ENCODE assay signal across 10 mouse cellular contexts in genomic region chrX:73063512-73064414, GRCm38 (mm10). TPM values are rescaled to one million over a fixed set of nuclear protein-coding genes. Genes with fewer than 3 reads are reported as not detected.
A peak's percentile ranks its signal among the peaks of the same experiment; 100 is the strongest.
DNase-seq lines count a peak whose midpoint lies in the region; ATAC-seq and TF ChIP-seq lines count a peak whose summit lies in the region.
"Had no signal": no experiment of that assay in that cellular context is flagged by ENCODE, and none has a peak within 500 bp of the region (broad histone marks: within the 10 kb centered on the region; RNA-seq: fewer than 3 reads in every experiment).

No protein-coding gene starts in this region.

- no peak for TF ChIP-seq POLR2A in testis, adult 2 months (IDR thresholded peaks at IDR 0.05; ENCODE audit: control insufficient read depth, low read depth, low read length)

- peak; percentile 93 for ATAC-seq in midbrain, embryonic 16.5 days
- no peak for ATAC-seq in megakaryocyte-erythroid progenitor cell, adult 5-6 weeks (replicated peaks; ENCODE audit: low FRiP score, low TSS enrichment, poor library complexity, severe bottlenecking)

- no peak for TF ChIP-seq CTCF in testis, adult 2 months (IDR thresholded peaks at IDR 0.05; ENCODE audit: control insufficient read depth, insufficient read depth, insufficient replicate concordance, low read depth, low read length)

- peak; percentile 22 for DNase-seq in cerebellum, adult 11 months
- no peak for DNase-seq in cerebellum, adult 8-10 months
- no peak for DNase-seq in testis, postnatal 14 days (ENCODE audit: low spot score)
- peak; percentile 42 for DNase-seq in layer of hippocampus, adult 9-11 months
- no peak for DNase-seq in spleen, postnatal 4 days (ENCODE audit: low spot score in 2 of 2)

- peak overlapping the region; percentile 21; the same call in 1 of the 2 replicates for H3K4me3 ChIP-seq in testis, adult 2 months (ENCODE audit: control insufficient read depth, low read depth, low read length)
- H3K4me3 ChIP-seq in midbrain, embryonic 16.5 days (ENCODE audit: low read depth, low read length) = peak overlapping the region; percentile 45
- H3K4me3 ChIP-seq: megakaryocyte, embryonic 14.5 days had no signal

- no peaks in the 10 kb centered on the region for H3K9me3 ChIP-seq in midbrain, embryonic 16.5 days (replicated peaks; ENCODE audit: control insufficient read depth, low read length, poor library complexity, severe bottlenecking)
- H3K9me3 ChIP-seq: megakaryocyte, embryonic 14.5 days had no signal

- peak overlapping the region; percentile 64 for H3K4me2 ChIP-seq in midbrain, embryonic 16.5 days (ENCODE audit: low read length)

- H3K27ac ChIP-seq in testis, adult 2 months (ENCODE audit: control insufficient read depth, insufficient read depth, low read depth, low read length) = no peak overlapping the region
- H3K27ac ChIP-seq in midbrain, embryonic 16.5 days (ENCODE audit: low read length) = 0 out of 2 replicates have a peak overlapping the region, but pooled peaks have one; percentile 47

- peak overlapping the region; percentile 64 for H3K9ac ChIP-seq in midbrain, embryonic 16.5 days (ENCODE audit: low read depth, low read length)

- peaks cover 8% of the 10 kb centered on the region for H3K4me1 ChIP-seq in testis, adult 2 months (ENCODE audit: control insufficient read depth, insufficient read depth, low read length)
- peaks cover 8% of the 10 kb centered on the region; the same call in 1 of the 2 replicates for H3K4me1 ChIP-seq in midbrain, embryonic 16.5 days (ENCODE audit: control insufficient read depth, insufficient read depth, low read length)

- 32% methylated on average over 20 of the region's 24 CpGs for WGBS in midbrain, embryonic 16.5 days

- no peaks in the 10 kb centered on the region for H3K36me3 ChIP-seq in testis, adult 2 months (ENCODE audit: control insufficient read depth, insufficient read depth, low read length)
- no peaks in the 10 kb centered on the region for H3K36me3 ChIP-seq in midbrain, embryonic 16.5 days (ENCODE audit: control insufficient read depth, insufficient read depth, low read length)

- H3K27me3 ChIP-seq in testis, adult 2 months (ENCODE audit: control insufficient read depth, insufficient read depth, low read length) = no peaks in the 10 kb centered on the region
- H3K27me3 ChIP-seq in midbrain, embryonic 16.5 days (ENCODE audit: control insufficient read depth, insufficient read depth, low read depth, low read length) = no peaks in the 10 kb centered on the region

RNA-seq across cellular contexts. Expression of gene Pnma3, which starts 0.8 kb away (rescaled TPM):
- polyA plus RNA-seq in testis, adult 2 months (2012; rRNA removed) = 0.10 and 0.16 TPM in 2 replicates
- 5.5 and 5.6 TPM in 2 replicates for polyA plus RNA-seq in midbrain, embryonic 16.5 days (2015; fragmentation: Nextera tagmentation; extraction: Ambion mirVana)
- not detected in 2 replicates for total RNA-seq in megakaryocyte-erythroid progenitor cell, adult 5-6 weeks (2014; fragmentation: Nextera tagmentation)
- not detected in 2 replicates for total RNA-seq in megakaryocyte-erythroid progenitor cell, adult 5-6 weeks (2017)
- total RNA-seq: common myeloid progenitor, adult 5-6 weeks had no signal

RNA-seq across cellular contexts. Expression of gene Xlr4a, which starts 18.5 kb away (rescaled TPM):
- 0.59 and 1.1 TPM in 2 replicates for polyA plus RNA-seq in testis, adult 2 months (2012; rRNA removed)
- polyA plus RNA-seq in midbrain, embryonic 16.5 days (2015; fragmentation: Nextera tagmentation; extraction: Ambion mirVana) = 0.46 and 0.58 TPM in 2 replicates
- 12.6 and 21.7 TPM in 2 replicates for total RNA-seq in megakaryocyte-erythroid progenitor cell, adult 5-6 weeks (2014; fragmentation: Nextera tagmentation)
- 30.9 and 41.9 TPM in 2 replicates for total RNA-seq in megakaryocyte-erythroid progenitor cell, adult 5-6 weeks (2017)

RNA-seq across cellular contexts. Expression of gene Pnma5, which starts 26.9 kb away (rescaled TPM):
- polyA plus RNA-seq in testis, adult 2 months (2012; rRNA removed) = 1.7 and 2.0 TPM in 2 replicates
- polyA plus RNA-seq in midbrain, embryonic 16.5 days (2015; fragmentation: Nextera tagmentation; extraction: Ambion mirVana) = 0.10 and 0.11 TPM in 2 replicates
- not detected in 2 replicates for total RNA-seq in megakaryocyte-erythroid progenitor cell, adult 5-6 weeks (2014; fragmentation: Nextera tagmentation)
- not detected in 2 replicates for total RNA-seq in megakaryocyte-erythroid progenitor cell, adult 5-6 weeks (2017)
- total RNA-seq: common myeloid progenitor, adult 5-6 weeks had no signal

RNA-seq across cellular contexts. Expression of gene Xlr3a, which starts 33.1 kb away (rescaled TPM):
- polyA plus RNA-seq in testis, adult 2 months (2012; rRNA removed) = 0.70 and 1.7 TPM in 2 replicates
- 5.3 and 6.5 TPM in 2 replicates for polyA plus RNA-seq in midbrain, embryonic 16.5 days (2015; fragmentation: Nextera tagmentation; extraction: Ambion mirVana)
- total RNA-seq in megakaryocyte-erythroid progenitor cell, adult 5-6 weeks (2014; fragmentation: Nextera tagmentation) = 1.2 and 4.0 TPM in 2 replicates
- total RNA-seq in megakaryocyte-erythroid progenitor cell, adult 5-6 weeks (2017) = 15.0 TPM in 1 of 2 replicates, not detected in the other

RNA-seq across cellular contexts. Expression of gene Gm14685, which starts 53.1 kb away (rescaled TPM):
- 1.9 and 2.2 TPM in 2 replicates for polyA plus RNA-seq in testis, adult 2 months (2012; rRNA removed)
- polyA plus RNA-seq in midbrain, embryonic 16.5 days (2015; fragmentation: Nextera tagmentation; extraction: Ambion mirVana) = 2.5 TPM in 2 replicates
- not detected in 2 replicates for total RNA-seq in megakaryocyte-erythroid progenitor cell, adult 5-6 weeks (2014; fragmentation: Nextera tagmentation)
- not detected in 2 replicates for total RNA-seq in megakaryocyte-erythroid progenitor cell, adult 5-6 weeks (2017)
- total RNA-seq: common myeloid progenitor, adult 5-6 weeks had no signal

Comparison
In these comparisons a context has a peak if more than half of its experiments do, and no peak if none do; other contexts are left out.
1. DNase-seq: peak in cerebellum, adult 11 months (single experiment) and layer of hippocampus, adult 9-11 months (single experiment); none in cerebellum, adult 8-10 months (single experiment), testis, postnatal 14 days (single experiment) and spleen, postnatal 4 days (0 of 2).